Mouse (Mus musculus) stomach, embryonic 14.5 days (tissue): ENCODE measurements around the gene Il1rl2. TPM values are rescaled to one million over a fixed set of nuclear protein-coding genes. Genes with fewer than 3 reads are reported as not detected.
A peak's percentile ranks its signal among the peaks of the same experiment; 100 is the strongest.

Experiments used
- ATAC-seq: fragments of 200-750 bp; cut with Nextera tagmentation; 2 replicates; pipeline ENCODE4 v1.8.0; 2017; ENCODE audit warnings: low read depth, moderate TSS enrichment; ENCODE audit not compliant: insufficient number of reproducible peaks, insufficient read depth, low FRiP score
- H3K27ac ChIP-seq: fragments of 300-500 bp; sonication (generic); 2 replicates; pipeline ENCODE4 v1.5.1; 2014; ENCODE audit warnings: mild to moderate bottlenecking, low read length, moderate library complexity, mixed read lengths
- H3K27me3 ChIP-seq: fragments of 300-500 bp; sonication (generic); 2 replicates; pipeline ENCODE4 v1.6.1; 2014; ENCODE audit warnings: low read length, control low read depth, mixed read lengths; ENCODE audit not compliant: control insufficient read depth, insufficient read depth
- H3K36me3 ChIP-seq: fragments of 300-500 bp; sonication (generic); 2 replicates; pipeline ENCODE4 v1.6.1; 2014; ENCODE audit warnings: mild to moderate bottlenecking, control low read depth, low read length, moderate library complexity, mixed read lengths; ENCODE audit not compliant: control insufficient read depth, insufficient read depth
- H3K4me1 ChIP-seq: fragments of 300-500 bp; sonication (generic); 2 replicates; pipeline ENCODE4 v1.6.1; 2014; ENCODE audit warnings: low read length, control low read depth, mixed read lengths; ENCODE audit not compliant: control insufficient read depth, insufficient read depth
- H3K4me2 ChIP-seq: fragments of 300-500 bp; sonication (generic); replicated peaks from 2 replicates; pipeline ENCODE4 v1.6.1; 2014; ENCODE audit warnings: low read depth, low read length, control low read depth
- H3K4me3 ChIP-seq: fragments of 300-500 bp; sonication (generic); 2 replicates; pipeline ENCODE4 v1.5.1; 2014; ENCODE audit warnings: low read depth, low read length, control low read depth
- H3K9ac ChIP-seq: fragments of 300-500 bp; sonication (generic); replicated peaks from 2 replicates; pipeline ENCODE4 v1.6.1; 2014; ENCODE audit warnings: low read depth, mild to moderate bottlenecking, control low read depth, low read length, moderate library complexity, mixed read lengths
- H3K9me3 ChIP-seq: fragments of 300-500 bp; sonication (generic); 2 replicates; pipeline ENCODE4 v1.6.1; 2016; ENCODE audit warnings: low read depth, low read length, control low read depth; ENCODE audit not compliant: control insufficient read depth
- WGBS: fragments of 180-500 bp; shearing (Covaris S2); extraction: QIAGEN DNeasy Blood & Tissue Kit; methylation state at CpG from one replicate; pipeline ENCODE4 v1.1.7; 2014; 5-methylcytosine and 5-hydroxymethylcytosine counted together
- polyA plus RNA-seq: library from polyadenylated mRNA; unstranded; fragments of >200 nt; fragmentation: Nextera tagmentation; extraction: Ambion mirVana; gene quantifications from 2 replicates; pipeline ENCODE4 v1.2.1, GENCODE M21; 2014

Gene Il1rl2
- polyA plus RNA-seq = 2.9 and 3.2 TPM in 2 replicates

DNA sequence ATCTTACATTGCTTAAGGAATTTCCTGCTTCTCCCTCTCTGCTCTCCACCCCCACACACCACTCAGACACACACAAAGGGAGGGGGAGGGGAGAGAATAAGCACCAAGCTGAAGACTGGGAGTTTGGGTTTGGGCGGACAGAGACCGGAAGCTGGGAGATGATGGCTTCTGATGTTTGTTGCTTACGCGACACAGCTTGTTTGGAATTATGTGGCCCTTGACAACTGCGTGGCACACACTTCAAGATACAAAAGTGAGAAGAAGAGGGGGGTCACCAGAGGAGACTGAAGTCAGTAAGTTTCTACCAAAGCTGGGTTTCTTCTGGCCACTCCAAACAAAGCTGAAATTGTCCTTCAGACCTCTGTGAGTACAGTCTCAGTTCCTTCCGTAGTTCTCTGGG is at the start of gene Il1rl2:
Il1rl2 (plus strand) TSS at position 154 of the 400 bp plus-strand sequence.
- Histone ChIP-seq H3K27ac (no peak within 1 kb of the TSS), H3K4me3 (peak within 1 kb of the TSS; percentile 35), H3K9ac (peak within 1 kb of the TSS; percentile 28; the same call in 1 of the 2 replicates), H3K4me1 (0 out of 2 replicates have a peak, but pooled peaks cover 5% of the 10 kb centered on the region), H3K9me3 (no peaks in the 10 kb centered on the region), H3K27me3 (no peaks in the 10 kb centered on the region), H3K36me3 (no peaks in the 10 kb centered on the region), H3K4me2 (peak within 1 kb of the TSS; percentile 85)
- WGBS = 39% methylated on average over 6 of the region's 6 CpGs
- 0 out of 2 replicates have a peak, but pooled peaks have one; percentile 61 for ATAC-seq

DNA sequence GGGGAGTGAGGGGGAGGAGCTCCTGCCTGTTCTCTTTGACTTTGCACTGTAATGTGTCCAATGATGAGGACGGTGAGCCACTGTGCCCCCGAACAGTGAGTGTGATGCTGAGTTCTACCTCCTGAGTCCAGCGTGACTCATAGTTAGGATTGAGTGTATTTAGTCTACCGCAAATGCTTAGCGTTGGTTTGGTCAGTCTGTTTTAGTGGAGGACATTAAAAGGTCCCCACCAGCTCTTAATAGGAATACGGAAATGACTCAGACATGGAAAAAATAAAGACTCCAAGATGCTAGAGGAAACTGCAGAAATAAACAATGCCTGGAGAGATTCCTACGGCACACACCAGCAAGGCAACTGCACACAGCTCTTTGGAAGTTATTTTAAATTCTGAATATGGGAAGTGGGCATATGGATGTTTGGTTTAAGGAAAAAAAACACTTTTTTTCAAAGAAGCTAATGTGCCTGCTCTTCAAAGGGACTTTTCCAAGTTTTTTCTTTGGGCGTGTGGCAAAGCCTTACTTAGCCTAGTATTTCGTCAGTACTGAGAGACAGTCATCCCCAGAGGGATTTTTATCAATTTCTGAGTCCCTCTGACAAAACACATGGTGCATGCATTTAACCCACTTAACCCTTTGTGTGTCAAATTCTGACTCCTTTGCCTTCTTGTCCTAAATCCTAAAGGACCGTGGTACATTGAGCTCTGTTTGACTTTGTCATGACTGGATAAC is 49.0 kb upstream of the Il1rl2 start:
- no peak overlapping the region for H3K9ac ChIP-seq
- ATAC-seq = no peak
- H3K4me3 ChIP-seq = no peak overlapping the region
- H3K4me1 ChIP-seq = no peaks in the 10 kb centered on the region
- H3K36me3 ChIP-seq = no peaks in the 10 kb centered on the region
- no peaks in the 10 kb centered on the region for H3K9me3 ChIP-seq
- H3K27ac ChIP-seq = no peak overlapping the region
- no peaks in the 10 kb centered on the region for H3K27me3 ChIP-seq
- H3K4me2 ChIP-seq = no peak overlapping the region
- 63% methylated on average over 10 of the region's 10 CpGs for WGBS

DNA sequence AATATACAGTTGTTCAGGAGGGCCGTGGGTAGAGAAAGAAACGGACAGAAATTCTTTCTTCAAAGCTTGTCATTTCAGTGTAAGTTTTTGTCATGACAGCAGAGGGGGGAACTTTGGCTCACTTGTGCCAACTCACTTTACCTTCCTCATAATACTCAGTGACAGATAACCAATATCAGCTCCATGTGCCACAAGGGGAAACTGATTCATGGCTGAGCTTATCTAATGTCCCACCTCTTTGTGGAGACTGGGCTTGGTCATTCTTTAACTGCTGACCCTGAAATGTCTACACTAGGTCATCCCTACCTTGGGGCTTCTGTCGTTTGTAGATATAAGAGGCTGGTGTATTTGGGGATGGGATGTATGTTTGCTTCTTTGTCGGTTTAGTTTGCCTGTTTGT is 46.5 kb upstream of the Il1rl2 start:
- Histone ChIP-seq H3K4me2 (no peak overlapping the region), H3K4me1 (no peaks in the 10 kb centered on the region), H3K27me3 (no peaks in the 10 kb centered on the region), H3K27ac (no peak overlapping the region), H3K9me3 (no peaks in the 10 kb centered on the region), H3K9ac (no peak overlapping the region), H3K36me3 (no peaks in the 10 kb centered on the region), H3K4me3 (no peak overlapping the region)
- ATAC-seq = no peak
- 66% methylated on average over 4 of the region's 4 CpGs for WGBS

DNA sequence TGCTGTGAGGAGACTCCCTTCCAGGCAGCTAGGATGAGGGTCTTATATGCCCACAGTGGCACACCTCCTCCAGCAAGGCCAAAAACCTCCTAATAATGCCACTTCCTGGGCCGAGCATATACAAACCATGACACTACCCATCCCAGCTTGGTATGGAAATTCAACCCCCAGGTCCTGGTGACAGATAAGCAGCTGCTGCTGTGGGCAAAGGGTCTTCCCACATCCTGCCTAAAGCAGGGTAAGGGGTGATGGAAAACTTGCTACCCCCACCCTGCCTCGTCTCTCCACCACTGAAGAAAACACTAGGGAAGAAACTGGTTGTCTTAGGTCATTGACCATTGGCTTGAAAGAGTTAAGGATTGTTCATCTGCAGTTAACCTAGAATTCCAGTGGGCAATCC is 45.7 kb upstream of the Il1rl2 start:
- WGBS = 84% methylated on average over 2 of the region's 2 CpGs
- H3K9me3 ChIP-seq = no peaks in the 10 kb centered on the region
- H3K4me3 ChIP-seq = no peak overlapping the region
- H3K4me2 ChIP-seq = no peak overlapping the region
- H3K4me1 ChIP-seq = no peaks in the 10 kb centered on the region
- no peak for ATAC-seq
- H3K27me3 ChIP-seq = no peaks in the 10 kb centered on the region
- H3K9ac ChIP-seq = no peak overlapping the region
- no peaks in the 10 kb centered on the region for H3K36me3 ChIP-seq
- peak overlapping the region; percentile 13; the same call in 1 of the 2 replicates for H3K27ac ChIP-seq

DNA sequence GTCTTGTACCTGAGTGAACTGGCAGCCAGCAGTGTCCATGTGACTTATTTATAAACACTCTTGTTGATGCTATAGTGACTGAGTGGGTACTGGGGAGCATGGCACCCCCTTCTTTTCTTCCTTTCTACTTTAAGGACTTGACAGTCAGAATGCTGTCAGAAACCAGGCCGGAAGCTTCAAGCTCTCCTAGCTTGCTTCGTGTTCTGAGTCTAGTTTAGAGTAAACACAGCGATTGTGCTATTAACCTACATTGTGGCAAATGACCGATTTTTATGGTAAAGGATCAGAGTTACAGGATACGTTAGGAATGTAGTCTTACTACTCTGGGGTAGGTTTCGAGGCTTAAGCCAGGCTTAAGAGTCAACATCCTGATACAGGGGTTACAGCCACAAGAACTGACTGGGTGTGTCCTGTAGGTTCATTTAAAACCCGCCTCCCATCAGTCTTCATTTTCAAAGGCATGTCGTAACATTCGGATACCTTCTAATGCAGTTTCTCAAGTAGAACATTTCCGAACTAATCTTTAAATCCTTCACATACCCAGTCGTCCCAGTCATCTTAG is 45.1 kb upstream of the Il1rl2 start:
- Histone ChIP-seq H3K4me2 (no peak overlapping the region), H3K9me3 (no peaks in the 10 kb centered on the region), H3K27me3 (no peaks in the 10 kb centered on the region), H3K9ac (no peak overlapping the region), H3K27ac (peak overlapping the region; percentile 13; the same call in 1 of the 2 replicates), H3K4me1 (no peaks in the 10 kb centered on the region), H3K4me3 (no peak overlapping the region), H3K36me3 (no peaks in the 10 kb centered on the region)
- peak; percentile 86 for ATAC-seq
- 59% methylated on average over 11 of the region's 11 CpGs for WGBS

DNA sequence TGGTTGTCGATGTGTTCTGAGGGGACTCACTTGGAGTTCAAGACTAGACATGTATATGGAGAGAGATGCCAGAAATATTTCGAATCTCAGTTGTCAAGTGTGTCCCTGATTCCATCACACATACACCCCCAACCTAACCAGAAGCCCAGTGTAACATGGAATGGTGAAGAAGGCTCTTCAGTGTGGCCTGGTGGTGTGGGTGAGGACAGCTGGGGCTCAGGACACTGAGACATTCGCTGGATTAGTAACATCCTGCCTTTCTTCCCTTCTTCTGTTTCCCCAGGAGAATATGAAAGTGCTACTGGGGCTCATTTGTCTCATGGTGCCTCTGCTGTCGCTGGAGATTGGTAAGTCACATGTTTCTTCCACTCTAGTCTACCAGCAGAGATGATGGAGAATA is 42.5 kb upstream of the Il1rl2 start:
- Histone ChIP-seq H3K27ac (no peak overlapping the region), H3K36me3 (no peaks in the 10 kb centered on the region), H3K9me3 (no peaks in the 10 kb centered on the region), H3K4me2 (no peak overlapping the region), H3K9ac (no peak overlapping the region), H3K4me1 (no peaks in the 10 kb centered on the region), H3K27me3 (no peaks in the 10 kb centered on the region), H3K4me3 (no peak overlapping the region)
- 90% methylated on average over 4 of the region's 4 CpGs for WGBS
- ATAC-seq = no peak

DNA sequence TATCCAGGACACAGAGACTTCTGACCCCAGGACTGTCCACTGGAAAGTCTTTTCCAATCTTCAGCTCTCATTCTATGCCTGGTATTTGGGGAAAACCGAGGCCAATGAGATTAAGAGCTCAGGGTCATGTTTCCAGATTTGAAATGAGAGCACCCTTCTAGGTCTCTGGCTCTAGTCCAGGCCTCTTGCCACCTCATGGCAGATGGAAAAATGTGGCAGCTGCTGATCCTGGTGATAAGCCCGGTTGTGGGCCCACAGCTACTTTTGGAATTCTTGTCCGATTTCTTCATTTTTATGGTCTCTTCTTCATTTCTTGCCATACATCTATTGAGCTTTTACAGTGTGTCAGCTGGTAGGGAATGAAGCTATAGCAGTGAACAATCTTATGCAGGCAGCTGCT is 42.0 kb upstream of the Il1rl2 start:
- H3K27ac ChIP-seq = no peak overlapping the region
- WGBS = 79% methylated on average over 3 of the region's 3 CpGs
- H3K9ac ChIP-seq = no peak overlapping the region
- no peaks in the 10 kb centered on the region for H3K27me3 ChIP-seq
- H3K4me1 ChIP-seq = no peaks in the 10 kb centered on the region
- no peak overlapping the region for H3K4me3 ChIP-seq
- no peaks in the 10 kb centered on the region for H3K36me3 ChIP-seq
- ATAC-seq = no peak
- no peak overlapping the region for H3K4me2 ChIP-seq
- no peaks in the 10 kb centered on the region for H3K9me3 ChIP-seq

DNA sequence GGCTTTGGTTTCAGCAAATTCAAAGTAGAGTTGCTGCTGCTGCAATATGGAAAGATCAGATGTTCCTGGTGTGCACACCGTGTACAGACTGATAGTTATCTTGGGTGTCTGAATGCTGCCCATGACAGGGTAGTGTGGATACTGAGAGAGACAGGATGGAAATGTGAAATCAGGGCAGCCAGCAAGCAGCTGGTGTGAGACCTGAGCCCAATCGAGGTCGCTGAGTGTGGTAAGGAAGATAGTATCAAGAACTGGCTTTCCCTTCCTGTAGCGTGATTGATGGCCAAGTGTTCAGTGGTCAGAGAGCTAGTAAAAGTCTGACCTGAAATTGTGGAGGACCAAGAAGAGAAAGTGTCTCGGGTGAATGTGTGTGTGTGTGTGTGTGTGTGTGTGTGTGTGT is 40.4 kb upstream of the Il1rl2 start:
- no peaks in the 10 kb centered on the region for H3K4me1 ChIP-seq
- WGBS = 64% methylated on average over 5 of the region's 5 CpGs
- no peaks in the 10 kb centered on the region for H3K27me3 ChIP-seq
- no peak overlapping the region for H3K27ac ChIP-seq
- no peak overlapping the region for H3K4me2 ChIP-seq
- H3K4me3 ChIP-seq = no peak overlapping the region
- H3K9me3 ChIP-seq = no peaks in the 10 kb centered on the region
- H3K9ac ChIP-seq = no peak overlapping the region
- no peak for ATAC-seq
- no peaks in the 10 kb centered on the region for H3K36me3 ChIP-seq
